Mouse (Mus musculus) testis, adult 2 months (tissue): ENCODE measurements around the gene Gsdma3. TPM values are rescaled to one million over a fixed set of nuclear protein-coding genes. Genes with fewer than 3 reads are reported as not detected.

Source experiments
- H3K27ac ChIP-seq: fragments of 200-500 bp; 2 replicates; pipeline ENCODE4 v1.5.1; 2012; ENCODE audit warnings: low read depth, low read length; ENCODE audit not compliant: control insufficient read depth, insufficient read depth
- H3K27me3 ChIP-seq: fragments of 200-500 bp; 2 replicates; pipeline ENCODE4 v1.6.1; 2012; ENCODE audit warnings: mild to moderate bottlenecking, low read length, moderate library complexity; ENCODE audit not compliant: control insufficient read depth, insufficient read depth
- H3K36me3 ChIP-seq: fragments of 200-500 bp; 2 replicates; pipeline ENCODE4 v1.6.1; 2012; ENCODE audit warnings: mild to moderate bottlenecking, low read length; ENCODE audit not compliant: control insufficient read depth, insufficient read depth
- H3K4me1 ChIP-seq: fragments of 200-500 bp; 2 replicates; pipeline ENCODE4 v1.6.1; 2012; ENCODE audit warnings: low read length; ENCODE audit not compliant: control insufficient read depth, insufficient read depth
- H3K4me3 ChIP-seq: fragments of 200-500 bp; 2 replicates; pipeline ENCODE4 v1.5.1; 2012; ENCODE audit warnings: low read depth, mild to moderate bottlenecking, low read length, moderate library complexity, mixed read lengths; ENCODE audit not compliant: control insufficient read depth
- CTCF ChIP-seq: fragments of 200-500 bp; IDR thresholded peaks from 2 replicates; pipeline ENCODE4 v1.5.1; 2012; ENCODE audit warnings: low read depth, mild to moderate bottlenecking, inconsistent platforms, low read length, moderate library complexity; ENCODE audit not compliant: control insufficient read depth, insufficient read depth, insufficient replicate concordance
- POLR2A ChIP-seq: fragments of 200-500 bp; IDR thresholded peaks from 2 replicates; pipeline ENCODE4 v1.6.1; 2012; ENCODE audit warnings: low read depth, mild to moderate bottlenecking, inconsistent platforms, low read length, moderate library complexity; ENCODE audit not compliant: control insufficient read depth
- polyA plus RNA-seq: library from polyadenylated mRNA; depleted of rRNA; stranded (reverse); fragments of >200 nt; gene quantifications from 2 replicates; pipeline ENCODE4 v1.2.3, GENCODE M21; 2012

Gene Gsdma3
- polyA plus RNA-seq, 1 experiment: 0.20 TPM

GRCm38 (mm10) chr11:98588833-98589281 lies 37.3 kb upstream of the Gsdma3 start:
- TF ChIP-seq POLR2A (no peak), CTCF (no peak)
- H3K36me3 ChIP-seq: no peaks in the 10 kb centered on the region
- peaks cover 5% of the 10 kb centered on the region for H3K4me1 ChIP-seq
- peak overlapping the region; percentile 82 for H3K4me3 ChIP-seq
- H3K27ac ChIP-seq: peak overlapping the region; percentile 81
- no peaks in the 10 kb centered on the region for H3K27me3 ChIP-seq

DNA sequence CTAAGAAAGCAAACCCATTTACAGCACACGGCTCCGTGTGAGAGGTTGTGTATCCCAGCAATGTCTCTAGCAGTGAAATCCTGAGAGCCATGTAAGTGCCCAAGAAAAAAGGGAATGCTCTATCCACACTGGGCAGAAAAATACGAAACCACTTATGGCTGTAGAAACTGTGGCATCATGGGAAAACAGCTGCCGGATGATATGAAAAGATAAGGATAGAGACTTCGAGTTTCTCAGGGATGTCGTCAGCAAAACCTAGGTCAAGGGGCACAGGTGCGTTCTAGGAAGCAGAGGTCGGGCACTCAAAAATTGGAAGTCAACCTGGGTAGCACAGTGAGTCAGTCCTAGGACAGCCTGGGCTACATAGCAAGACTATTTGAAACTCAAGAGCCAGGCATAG lies 36.9 kb upstream of the Gsdma3 start:
- H3K4me3 ChIP-seq: peak overlapping the region; percentile 82
- peaks cover 5% of the 10 kb centered on the region for H3K4me1 ChIP-seq
- no peaks in the 10 kb centered on the region for H3K27me3 ChIP-seq
- H3K36me3 ChIP-seq: no peaks in the 10 kb centered on the region
- TF ChIP-seq POLR2A: no peak
- TF ChIP-seq CTCF: no peak
- H3K27ac ChIP-seq: peak overlapping the region; percentile 39

DNA sequence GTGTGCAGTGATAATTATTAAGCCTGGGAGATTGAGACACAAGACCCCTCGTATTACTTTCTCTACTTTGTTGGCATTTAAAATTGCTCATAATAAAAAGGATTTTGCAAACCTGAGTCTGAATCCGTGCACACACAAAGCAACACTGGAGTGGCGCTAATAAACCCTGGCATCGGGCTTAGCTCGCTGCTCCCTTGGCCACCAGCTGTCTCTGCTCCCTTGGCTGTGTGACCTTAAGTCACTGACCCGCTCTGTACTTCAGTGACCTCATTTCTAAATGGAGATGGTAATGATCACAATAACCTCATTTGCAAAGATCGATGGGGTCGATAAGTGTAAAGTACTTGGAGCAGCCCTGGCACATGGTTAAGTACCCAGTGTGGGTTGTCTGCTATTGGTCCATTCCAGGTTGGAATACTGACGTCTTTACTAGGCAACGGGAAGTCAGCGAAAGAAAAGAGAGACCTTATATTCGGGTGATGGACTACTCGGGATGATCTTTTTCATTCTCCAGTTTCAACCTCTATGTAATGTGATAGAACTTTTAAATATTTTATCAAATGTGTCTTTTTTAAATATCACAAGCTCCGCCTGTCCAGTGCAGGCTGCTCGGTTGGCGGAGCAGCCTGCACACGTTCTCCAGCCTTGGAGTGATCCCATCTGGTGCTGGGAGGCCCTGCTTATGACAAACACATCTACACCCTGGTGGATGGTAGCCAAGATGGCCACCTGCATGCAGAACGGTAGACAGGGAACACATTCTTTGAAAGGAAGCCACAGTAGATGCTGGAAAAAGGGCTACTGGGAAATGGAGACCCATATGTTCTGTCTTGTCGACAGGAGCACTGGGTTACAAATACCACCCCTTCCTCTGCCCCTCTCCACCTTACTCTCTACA lies 35.4 kb upstream of the Gsdma3 start:
- TF ChIP-seq CTCF (no peak), POLR2A (no peak)
- H3K4me1 ChIP-seq: peaks cover 5% of the 10 kb centered on the region

GRCm38 (mm10) chr11:98595021-98595420 lies 31.1 kb upstream of the Gsdma3 start:
- no peak for TF ChIP-seq POLR2A
- TF ChIP-seq CTCF: no peak
- Histone ChIP-seq H3K36me3 (no peaks in the 10 kb centered on the region), H3K27ac (no peak overlapping the region), H3K4me1 (peaks cover 17% of the 10 kb centered on the region), H3K27me3 (no peaks in the 10 kb centered on the region), H3K4me3 (no peak overlapping the region)

More for the DNA sequence above, 35.4 kb upstream of the Gsdma3 start:
- Histone ChIP-seq H3K27ac (no peak overlapping the region), H3K36me3 (no peaks in the 10 kb centered on the region), H3K4me3 (no peak overlapping the region), H3K27me3 (no peaks in the 10 kb centered on the region)

GRCm38 (mm10) chr11:98595473-98595872 lies 30.7 kb upstream of the Gsdma3 start:
- no peaks in the 10 kb centered on the region for H3K27me3 ChIP-seq
- TF ChIP-seq POLR2A (no peak), CTCF (no peak)
- H3K4me3 ChIP-seq: no peak overlapping the region
- no peak overlapping the region for H3K27ac ChIP-seq
- no peaks in the 10 kb centered on the region for H3K36me3 ChIP-seq
- peaks cover 17% of the 10 kb centered on the region for H3K4me1 ChIP-seq

DNA sequence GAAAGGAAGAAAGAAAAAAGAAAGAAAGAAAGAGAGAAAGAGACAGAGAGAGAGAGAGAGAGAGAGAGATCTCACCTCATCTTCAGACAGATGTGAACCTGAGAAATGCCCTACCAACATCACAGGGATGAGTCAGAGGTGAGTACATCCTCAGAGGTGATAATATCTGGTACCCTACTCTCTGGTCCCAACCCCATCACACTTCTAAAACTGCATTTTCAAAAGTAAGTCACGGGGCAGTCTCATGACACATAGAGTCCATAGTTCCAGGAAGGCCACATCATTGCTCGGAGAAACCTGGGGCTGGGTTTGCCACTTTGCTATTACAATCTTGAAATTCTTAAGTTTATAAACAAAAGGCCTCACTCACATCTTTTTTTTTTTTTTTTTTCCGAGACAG lies 30.2 kb upstream of the Gsdma3 start:
- no peaks in the 10 kb centered on the region for H3K27me3 ChIP-seq
- no peak overlapping the region for H3K27ac ChIP-seq
- H3K4me3 ChIP-seq: no peak overlapping the region
- H3K4me1 ChIP-seq: peaks cover 17% of the 10 kb centered on the region
- H3K36me3 ChIP-seq: no peaks in the 10 kb centered on the region
- TF ChIP-seq POLR2A (no peak), CTCF (no peak)

- TF ChIP-seq CTCF (peak; percentile 77), POLR2A (no peak)
- H3K27me3 ChIP-seq: no peaks in the 10 kb centered on the region
Observed at GRCm38 (mm10) chr11:98597363-98597762, 28.8 kb upstream of the Gsdma3 start.

DNA sequence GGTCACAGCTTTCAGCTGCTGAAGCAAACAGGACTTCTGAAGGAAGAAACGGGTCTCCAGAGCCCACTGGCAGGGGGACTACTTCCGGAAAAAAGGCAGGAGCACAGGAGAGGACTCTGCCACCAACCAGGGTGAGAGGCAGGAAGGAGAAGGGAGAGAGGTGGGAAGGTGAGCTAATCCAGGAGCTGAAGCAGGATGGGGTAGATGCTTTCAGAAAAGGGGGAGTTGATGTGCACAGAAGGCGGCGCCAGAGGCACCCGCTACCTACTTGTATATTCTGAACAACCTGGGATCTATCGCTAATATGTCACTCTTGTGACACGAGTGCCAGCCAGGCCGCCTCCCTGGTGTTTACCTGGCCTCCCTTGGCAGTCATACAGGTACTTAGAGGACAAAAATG lies 28.2 kb upstream of the Gsdma3 start, which contains the start of gene Lrrc3c:
Gene Lrrc3c, plus strand, starts transcription at position 301 of the 400 bp plus-strand sequence.
- Histone ChIP-seq H3K4me1 (peaks cover 23% of the 10 kb centered on the region), H3K4me3 (peak within 1 kb of the TSS; percentile 2; the same call in 1 of the 2 replicates), H3K36me3 (no peaks in the 10 kb centered on the region), H3K27me3 (no peaks in the 10 kb centered on the region), H3K27ac (no peak within 1 kb of the TSS)
- TF ChIP-seq CTCF: no peak
- TF ChIP-seq POLR2A: no peak

More at GRCm38 (mm10) chr11:98597363-98597762, 28.8 kb upstream of the Gsdma3 start:
- Histone ChIP-seq H3K4me3 (peak overlapping the region; percentile 2; the same call in 1 of the 2 replicates), H3K36me3 (no peaks in the 10 kb centered on the region), H3K4me1 (peaks cover 21% of the 10 kb centered on the region), H3K27ac (no peak overlapping the region)
